ENCODE assay signal across 16 mouse cellular contexts in genomic region chr11:23074841-23075240, GRCm38 (mm10).
DNase-seq lines count a peak whose midpoint lies in the region; TF ChIP-seq lines count a peak whose summit lies in the region.
"Had no signal": no experiment of that assay in that cellular context is flagged by ENCODE, and none has a peak within 500 bp of the region (broad histone marks: within the 10 kb centered on the region; RNA-seq: fewer than 3 reads in every experiment).

No protein-coding gene starts in this region.

- H3K27me3 ChIP-seq in C2C12 (ENCODE audit: control insufficient read depth, insufficient read depth, insufficient read length): no peaks in the 10 kb centered on the region
- H3K27me3 ChIP-seq: embryonic facial prominence, embryonic 13.5 days; liver, embryonic 13.5 days; megakaryocyte, embryonic 14.5 days had no signal

- TF ChIP-seq CTCF in C2C12 (IDR thresholded peaks at IDR 0.05; ENCODE audit: control insufficient read depth, insufficient read depth, insufficient read length): no peak

- no peaks in the 10 kb centered on the region for H3K79me3 ChIP-seq in C2C12 (ENCODE audit: low read depth)

- H3K79me2 ChIP-seq in C2C12 (ENCODE audit: control insufficient read depth, insufficient read depth): no peaks in the 10 kb centered on the region

- no peak overlapping the region for H3K4me3 ChIP-seq in C2C12 (ENCODE audit: insufficient read depth, poor library complexity, severe bottlenecking)
- H3K4me3 ChIP-seq: embryonic facial prominence, embryonic 13.5 days; gastrocnemius, adult 2 months; liver, embryonic 13.5 days; megakaryocyte, embryonic 14.5 days had no signal

- peak; percentile 3 for DNase-seq in layer of hippocampus, adult 9-11 months
- no peak for DNase-seq in layer of hippocampus, postnatal 36 days
- peak; percentile 19 for DNase-seq in adrenal gland, adult 8-10 months
- DNase-seq in frontal cortex, postnatal 36 days (ENCODE audit: low spot score in 2 of 2): peak; percentile 6 to 37
- DNase-seq in testis, postnatal 10 days (ENCODE audit: low spot score): no peak
- no peak for DNase-seq in cerebellum, adult 11-12 months
- no peak for DNase-seq in adipocyte (ENCODE audit: low spot score)
- DNase-seq: gastrocnemius, adult 2 months; heart, postnatal 10 days; kidney, adult 9 months; liver, embryonic 13.5 days; lung, postnatal 10 days; thymus, postnatal 14 days had no signal

- no peak overlapping the region for H3ac ChIP-seq in C2C12 (ENCODE audit: control insufficient read depth, insufficient read length, low read depth)

- H3K36me3 ChIP-seq in C2C12 (ENCODE audit: control insufficient read depth, insufficient read depth): no peaks in the 10 kb centered on the region
- H3K36me3 ChIP-seq: embryonic facial prominence, embryonic 13.5 days; liver, embryonic 13.5 days had no signal

TF ChIP-seq in C2C12, 6 proteins besides CTCF, POLR2A, EP300 and RAD21:
- TF ChIP-seq FOSL1 (IDR thresholded peaks at IDR 0.05; ENCODE audit: insufficient read depth, low read length, poor library complexity, severe bottlenecking) (peak; percentile 51), MYOG (IDR thresholded peaks at IDR 0.05; ENCODE audit: control insufficient read depth, extremely low read depth, insufficient read length) (no peak), MAX (IDR thresholded peaks at IDR 0.05) (no peak), CEBPB (IDR thresholded peaks at IDR 0.05; ENCODE audit: low read depth) (no peak), USF1 (IDR thresholded peaks at IDR 0.05; ENCODE audit: low read depth) (no peak), MYOD1 (IDR thresholded peaks at IDR 0.05; ENCODE audit: control insufficient read depth, insufficient read length, low read depth) (no peak)

Comparison
In these comparisons a context has a peak if more than half of its experiments do, and no peak if none do; other contexts are left out.
1. DNase-seq: peak in layer of hippocampus, adult 9-11 months (single experiment), adrenal gland, adult 8-10 months (single experiment) and frontal cortex, postnatal 36 days (2 of 2); none in layer of hippocampus, postnatal 36 days (0 of 2), testis, postnatal 10 days (single experiment), cerebellum, adult 11-12 months (single experiment) and adipocyte (single experiment).